Mouse (Mus musculus) brain, adult 10 weeks (tissue): ENCODE measurements around the gene Rsad2. TPM values are rescaled to one million over a fixed set of nuclear protein-coding genes. Genes with fewer than 3 reads are reported as not detected.

ENCODE experiments used
- polyA plus RNA-seq: library from polyadenylated mRNA; stranded (reverse); fragments of 350-450 nt; fragmentation: Illumina TruSeq; extraction: RNeasy Lipid Tissue Mini Kit (QIAGEN cat#74804); gene quantifications from one replicate; pipeline ENCODE4 v1.2.3, GENCODE M21; 2015; ENCODE audit warnings: low read depth, low replicate concordance

Gene Rsad2
- polyA plus RNA-seq: 1.5 TPM

GRCm38 (mm10) chr12:26456028-26456698 is at the start of gene Rsad2:
TSS of gene Rsad2 (minus strand) at chr12:26456452.

GRCm38 (mm10) chr12:26469098-26470041 is 13.1 kb upstream of the Rsad2 start, which contains the start of gene Cmpk2:
TSS of gene Cmpk2 (plus strand) at chr12:26469204.

GRCm38 (mm10) chr12:26415104-26415771 is 41.0 kb downstream of the Rsad2 start, which contains the start of gene Rnf144a:
TSS of gene Rnf144a (minus strand) at chr12:26415254.

Other genes starting within 250 kb of the Rsad2 start
- 14.4 TPM for gene Rnf144a, start 41.2 kb downstream of the Rsad2 start, polyA plus RNA-seq
- 20.2 TPM for gene Cmpk2, start 12.8 kb upstream of the Rsad2 start, polyA plus RNA-seq